Mouse (Mus musculus) heart, adult 2 months (tissue): ENCODE data around the gene Adam11.

ENCODE experiments used
- CTCF ChIP-seq: fragments of 200-600 bp; IDR thresholded peaks from 2 replicates; pipeline ENCODE4 v1.8.1; 2022; ENCODE audit warnings: antibody characterized with exemption, mild to moderate bottlenecking, moderate library complexity
- EP300 ChIP-seq: fragments of 200-500 bp; IDR thresholded peaks from 2 replicates; pipeline ENCODE4 v1.6.1; 2011; ENCODE audit warnings: low read depth, low read length, control low read depth; ENCODE audit not compliant: insufficient read depth
- POLR2A ChIP-seq: fragments of 200-500 bp; IDR thresholded peaks from 2 replicates; pipeline ENCODE4 v1.6.1; 2011; ENCODE audit warnings: mild to moderate bottlenecking, low read depth, low read length, control low read depth; ENCODE audit not compliant: insufficient read depth

DNA sequence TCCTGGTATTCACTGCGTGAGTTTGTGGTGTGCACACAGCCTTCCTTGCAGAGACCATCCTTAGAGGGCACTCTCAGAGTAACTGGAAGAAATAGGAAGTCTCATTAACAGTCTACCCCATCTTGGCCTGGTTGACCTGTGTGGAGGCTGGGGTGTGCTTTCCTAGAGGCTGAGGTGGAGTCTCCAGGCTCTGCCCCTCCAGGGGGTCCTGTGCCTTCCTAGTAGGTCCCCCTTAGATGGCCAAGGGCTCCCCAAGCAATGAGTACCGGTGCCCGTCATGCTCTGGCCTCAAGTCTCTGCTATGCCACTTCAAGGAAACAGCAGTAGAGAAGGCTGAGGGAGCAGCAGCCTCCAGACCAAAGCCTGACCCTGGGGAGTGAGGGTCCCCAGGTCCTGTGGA, 23.2 kb upstream of the Adam11 start:
- no peak for TF ChIP-seq EP300
- no peak for TF ChIP-seq CTCF
- TF ChIP-seq POLR2A: no peak
